Mouse (Mus musculus): ENCODE measurements around the gene Adamts10. TPM values are rescaled to one million over a fixed set of nuclear protein-coding genes. Genes with fewer than 3 reads are reported as not detected.

Gene Adamts10
- total RNA-seq (2014; rRNA removed): 53.2 and 56.6 TPM in 2 replicates
- polyA plus RNA-seq (2015; fragmentation: Nextera tagmentation; extraction: Ambion mirVana): 12.3 and 20.3 TPM in 2 replicates

- Histone ChIP-seq H3K9ac (peak within 1 kb of the TSS; percentile 70), H3K27me3 (ENCODE audit: insufficient read depth, low read length) (no peaks in the 10 kb centered on the region), H3K4me3 (ENCODE audit: low read depth, low read length) (peak within 1 kb of the TSS; percentile 68), H3K9me3 (ENCODE audit: low read length) (no peaks in the 10 kb centered on the region), H3K27ac (ENCODE audit: low read depth, low read length) (peak within 1 kb of the TSS; percentile 50; the same call in 1 of the 2 replicates), H3K4me1 (ENCODE audit: insufficient read depth) (0 out of 2 replicates have a peak, but pooled peaks cover 3% of the 10 kb centered on the region), H3K36me3 (ENCODE audit: insufficient read depth) (peaks cover 6% of the 10 kb centered on the region; the same call in 1 of the 2 replicates), H3K4me2 (ENCODE audit: low read depth) (peak within 1 kb of the TSS; percentile 52)
- ATAC-seq (peak; percentile 68), DNase-seq (peak; percentile 71)
- under 1% methylated on average over 38 of the region's 44 CpGs for WGBS
- TF ChIP-seq CTCF (IDR thresholded peaks at IDR 0.05; ENCODE audit: low read depth): no peak
Measured at GRCm38 (mm10) chr17:33523918-33524755, at the start of gene Adamts10. TSS of gene Adamts10 (plus strand) at chr17:33524204.

DNA sequence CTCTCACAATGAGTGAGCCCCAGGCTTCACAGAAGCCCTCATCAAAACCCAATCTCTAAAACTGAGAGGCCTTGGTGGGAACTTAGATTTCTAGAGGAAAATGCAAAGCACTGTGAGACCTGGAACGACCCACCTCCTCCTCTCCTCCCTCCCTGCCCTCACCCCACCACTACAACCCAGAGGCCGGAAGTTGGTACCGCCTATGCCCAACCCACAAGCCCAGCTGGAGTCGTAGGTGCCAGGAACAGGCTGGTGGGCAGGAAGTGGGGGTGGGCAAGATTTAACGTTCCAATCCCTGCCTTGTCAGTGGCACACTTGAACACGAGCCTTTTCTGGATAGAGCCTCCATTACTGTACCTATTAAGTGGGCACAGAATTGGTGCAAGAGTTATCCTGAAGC lies 40.0 kb upstream of the Adamts10 start:
- TF ChIP-seq CTCF (IDR thresholded peaks at IDR 0.05; ENCODE audit: low read depth): no peak
- Histone ChIP-seq H3K4me1 (ENCODE audit: insufficient read depth) (no peaks in the 10 kb centered on the region), H3K27me3 (ENCODE audit: insufficient read depth, low read length) (no peaks in the 10 kb centered on the region), H3K9ac (no peak overlapping the region), H3K36me3 (ENCODE audit: insufficient read depth) (no peaks in the 10 kb centered on the region), H3K4me2 (ENCODE audit: low read depth) (no peak overlapping the region), H3K27ac (ENCODE audit: low read depth, low read length) (no peak overlapping the region), H3K9me3 (ENCODE audit: low read length) (no peaks in the 10 kb centered on the region), H3K4me3 (ENCODE audit: low read depth, low read length) (no peak overlapping the region)
- WGBS: 54% methylated on average over 6 of the region's 6 CpGs
- ATAC-seq: no peak
- DNase-seq: no peak

- Histone ChIP-seq H3K27ac (ENCODE audit: low read depth, low read length) (no peak overlapping the region), H3K4me1 (ENCODE audit: insufficient read depth) (no peaks in the 10 kb centered on the region), H3K9me3 (ENCODE audit: low read length) (no peaks in the 10 kb centered on the region), H3K36me3 (ENCODE audit: insufficient read depth) (no peaks in the 10 kb centered on the region), H3K27me3 (ENCODE audit: insufficient read depth, low read length) (no peaks in the 10 kb centered on the region), H3K4me3 (ENCODE audit: low read depth, low read length) (no peak overlapping the region), H3K4me2 (ENCODE audit: low read depth) (no peak overlapping the region), H3K9ac (no peak overlapping the region)
- no peak for ATAC-seq
- DNase-seq: no peak
- TF ChIP-seq CTCF (IDR thresholded peaks at IDR 0.05; ENCODE audit: low read depth): no peak
- 61% methylated on average over 2 of the region's 2 CpGs for WGBS
Measured at GRCm38 (mm10) chr17:33487211-33487610, 36.8 kb upstream of the Adamts10 start.

DNA sequence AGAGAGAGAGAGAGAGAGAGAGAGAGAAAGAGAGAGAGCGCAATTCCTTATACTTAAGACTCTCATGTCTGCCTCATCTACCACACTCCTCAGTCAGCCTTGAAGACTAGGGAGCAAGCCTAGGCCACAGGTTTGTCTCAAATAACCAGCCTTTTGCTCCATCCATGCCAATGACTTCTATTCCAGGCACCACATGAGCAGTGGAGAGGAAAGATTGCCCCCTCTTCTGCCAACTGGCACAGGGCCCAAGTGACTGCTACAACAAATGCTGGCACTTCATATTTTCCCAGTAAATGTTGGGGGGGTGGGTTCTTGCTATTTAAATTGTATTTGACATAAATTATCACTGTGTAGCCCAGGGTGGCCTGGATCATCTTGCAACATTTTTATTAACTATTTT lies 36.4 kb upstream of the Adamts10 start:
- H3K27me3 ChIP-seq (ENCODE audit: insufficient read depth, low read length): no peaks in the 10 kb centered on the region
- TF ChIP-seq CTCF (IDR thresholded peaks at IDR 0.05; ENCODE audit: low read depth): no peak
- ATAC-seq: no peak

GRCm38 (mm10) chr17:33491371-33491770 lies 32.6 kb upstream of the Adamts10 start:
- no peaks in the 10 kb centered on the region for H3K27me3 ChIP-seq (ENCODE audit: insufficient read depth, low read length)
- DNase-seq: no peak
- no peaks in the 10 kb centered on the region for H3K4me1 ChIP-seq (ENCODE audit: insufficient read depth)
- WGBS: 93% methylated on average over 2 of the region's 2 CpGs
- no peak overlapping the region for H3K4me2 ChIP-seq (ENCODE audit: low read depth)
- no peaks in the 10 kb centered on the region for H3K36me3 ChIP-seq (ENCODE audit: insufficient read depth)
- no peak overlapping the region for H3K4me3 ChIP-seq (ENCODE audit: low read depth, low read length)
- no peak overlapping the region for H3K27ac ChIP-seq (ENCODE audit: low read depth, low read length)
- H3K9ac ChIP-seq: no peak overlapping the region
- no peak for ATAC-seq
- no peak for TF ChIP-seq CTCF (IDR thresholded peaks at IDR 0.05; ENCODE audit: low read depth)
- no peaks in the 10 kb centered on the region for H3K9me3 ChIP-seq (ENCODE audit: low read length)

More for the DNA sequence above, 36.4 kb upstream of the Adamts10 start:
- Histone ChIP-seq H3K4me1 (ENCODE audit: insufficient read depth) (no peaks in the 10 kb centered on the region), H3K27ac (ENCODE audit: low read depth, low read length) (no peak overlapping the region), H3K36me3 (ENCODE audit: insufficient read depth) (no peaks in the 10 kb centered on the region), H3K9me3 (ENCODE audit: low read length) (no peaks in the 10 kb centered on the region), H3K4me2 (ENCODE audit: low read depth) (no peak overlapping the region), H3K4me3 (ENCODE audit: low read depth, low read length) (no peak overlapping the region), H3K9ac (no peak overlapping the region)
- peak; percentile 48 for DNase-seq
- 82% methylated on average over 1 of the region's 1 CpGs for WGBS

DNA sequence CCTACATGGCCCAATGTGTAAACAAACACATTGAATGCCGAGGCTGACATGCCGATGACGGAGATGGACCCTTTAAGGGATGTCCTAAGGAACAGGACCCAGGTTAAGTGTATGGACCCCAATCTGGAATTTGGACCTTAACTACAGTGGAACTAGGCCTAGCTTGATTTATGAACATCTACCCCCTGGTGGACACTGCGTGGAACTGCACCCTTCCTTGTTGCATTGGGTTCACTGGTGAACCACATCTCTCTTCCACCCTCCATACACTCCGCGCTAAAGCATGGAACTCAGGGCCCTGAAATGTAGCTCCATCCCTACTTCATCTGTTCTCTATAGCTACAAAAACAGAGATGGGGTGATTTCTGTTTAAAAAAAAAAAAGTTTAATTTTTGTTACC lies 30.9 kb upstream of the Adamts10 start:
- no peak for DNase-seq

DNA sequence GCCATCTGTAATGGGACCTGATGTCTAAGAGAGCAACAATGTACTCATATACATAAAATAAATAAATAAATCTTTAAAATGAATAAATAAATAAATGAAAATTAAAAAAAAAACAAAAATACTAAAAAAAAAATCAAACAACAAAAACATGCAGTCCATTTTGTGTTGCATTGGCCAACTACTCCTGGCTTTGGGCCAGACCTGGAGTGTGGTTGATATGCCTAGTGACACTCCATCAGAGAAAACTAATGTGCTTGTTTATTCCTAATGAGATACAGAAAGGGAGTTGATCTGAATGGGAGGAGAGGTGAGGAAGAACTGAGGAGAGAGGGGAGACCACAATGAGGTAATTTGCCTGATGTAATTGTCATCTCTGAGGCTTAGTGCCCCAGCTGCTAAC lies 29.4 kb upstream of the Adamts10 start:
- Histone ChIP-seq H3K27me3 (ENCODE audit: insufficient read depth, low read length) (no peaks in the 10 kb centered on the region), H3K36me3 (ENCODE audit: insufficient read depth) (no peaks in the 10 kb centered on the region), H3K9me3 (ENCODE audit: low read length) (no peaks in the 10 kb centered on the region), H3K4me3 (ENCODE audit: low read depth, low read length) (no peak overlapping the region), H3K27ac (ENCODE audit: low read depth, low read length) (no peak overlapping the region), H3K9ac (no peak overlapping the region), H3K4me1 (ENCODE audit: insufficient read depth) (no peaks in the 10 kb centered on the region), H3K4me2 (ENCODE audit: low read depth) (no peak overlapping the region)
- no peak for DNase-seq
- no peak for TF ChIP-seq CTCF (IDR thresholded peaks at IDR 0.05; ENCODE audit: low read depth)
- no peak for ATAC-seq

More for the DNA sequence above, 30.9 kb upstream of the Adamts10 start:
- ATAC-seq: no peak
- Histone ChIP-seq H3K36me3 (ENCODE audit: insufficient read depth) (no peaks in the 10 kb centered on the region), H3K9me3 (ENCODE audit: low read length) (no peaks in the 10 kb centered on the region), H3K27me3 (ENCODE audit: insufficient read depth, low read length) (no peaks in the 10 kb centered on the region), H3K4me2 (ENCODE audit: low read depth) (no peak overlapping the region), H3K27ac (ENCODE audit: low read depth, low read length) (no peak overlapping the region), H3K4me3 (ENCODE audit: low read depth, low read length) (no peak overlapping the region), H3K9ac (no peak overlapping the region), H3K4me1 (ENCODE audit: insufficient read depth) (no peaks in the 10 kb centered on the region)
- peak; percentile 62 for TF ChIP-seq CTCF (IDR thresholded peaks at IDR 0.05; ENCODE audit: low read depth)
- WGBS: 67% methylated on average over 6 of the region's 6 CpGs
